Mouse (Mus musculus) large intestine, adult 2 months (tissue): ENCODE measurements around the gene Pld1. TPM values are rescaled to one million over a fixed set of nuclear protein-coding genes. Genes with fewer than 3 reads are reported as not detected.
A peak's percentile ranks its signal among the peaks of the same experiment; 100 is the strongest.

Experiments
- DNase-seq: peaks from one replicate; pipeline ENCODE4 v3.0.0-alpha.2; 2012; ENCODE audit warnings: low read depth, low spot score
- WGBS: fragments of 180-500 bp; shearing (Covaris S2); methylation state at CpG from one replicate; pipeline ENCODE4 v1.1.7; 2018; 5-methylcytosine and 5-hydroxymethylcytosine counted together
- polyA plus RNA-seq: library from polyadenylated mRNA; depleted of rRNA; stranded (reverse); fragments of >200 nt; gene quantifications from 2 replicates; pipeline ENCODE4 v1.2.3, GENCODE M21; 2012

Pld1 gene
- polyA plus RNA-seq, 1 experiment: 23.3 TPM

DNA sequence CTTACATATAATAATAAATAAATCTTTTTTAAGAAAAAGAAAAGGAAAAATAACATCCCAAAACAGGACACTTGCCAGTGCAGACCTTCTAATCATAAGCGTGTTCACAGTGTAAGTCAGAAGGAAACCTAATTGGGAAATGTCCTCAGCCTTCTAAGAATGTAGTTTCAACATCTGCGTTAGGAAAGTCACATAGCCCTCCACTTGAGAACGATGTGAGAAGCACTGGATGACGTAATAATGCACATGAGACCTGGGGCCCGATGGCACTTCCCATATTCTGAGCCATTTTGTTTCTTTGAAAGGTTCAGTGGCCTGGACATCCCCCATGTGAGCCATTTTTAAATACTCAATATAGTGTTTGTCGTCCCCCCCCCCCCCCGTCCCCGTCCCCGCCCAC is 160.7 kb downstream of the Pld1 start:
- 87% methylated on average over 9 of the region's 9 CpGs for whole genome bisulfite sequencing
- no peak for DNase-seq

GRCm38 (mm10) chr3:28104992-28105391 is 166.5 kb downstream of the Pld1 start:
- 54% methylated on average over 1 of the region's 1 CpGs for WGBS
- no peak for DNase-seq

- DNase-seq: no peak
- 32% methylated on average over 6 of the region's 6 CpGs for WGBS
These were observed 169.0 kb downstream of the Pld1 start for GRCm38 (mm10) chr3:28107446-28108004.

GRCm38 (mm10) chr3:28111516-28111915 is 173.0 kb downstream of the Pld1 start:
- no peak for DNase-seq
- WGBS: 17% methylated on average over 5 of the region's 5 CpGs

DNA sequence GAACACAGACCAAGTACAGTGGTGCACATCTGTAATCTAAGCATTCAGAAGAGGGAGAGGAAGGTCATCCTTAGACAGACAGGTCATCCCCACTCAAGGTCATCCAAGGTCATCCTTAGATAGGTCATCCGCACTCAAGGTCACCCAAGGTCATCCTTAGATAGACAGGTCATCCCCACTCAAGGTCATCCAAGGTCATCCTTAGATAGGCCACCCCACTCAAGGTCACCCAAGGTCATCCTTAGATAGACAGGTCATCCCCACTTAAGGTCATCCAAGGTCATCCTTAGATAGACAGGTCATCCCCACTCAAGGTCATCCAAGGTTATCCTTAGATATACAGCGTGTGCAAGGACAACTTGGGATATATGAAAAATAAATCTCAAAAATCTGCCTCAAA is 175.4 kb downstream of the Pld1 start:
- DNase-seq: no peak
- 95% methylated on average over 2 of the region's 2 CpGs for WGBS

- no peak for DNase-seq
- 69% methylated on average over 5 of the region's 5 CpGs for WGBS
These were observed 203.2 kb downstream of the Pld1 start for GRCm38 (mm10) chr3:28141716-28142115.

GRCm38 (mm10) chr3:28142121-28142520 is 203.6 kb downstream of the Pld1 start:
- DNase-seq: no peak
- WGBS: 64% methylated on average over 2 of the region's 2 CpGs

- DNase-seq: no peak
These were observed 206.2 kb downstream of the Pld1 start for GRCm38 (mm10) chr3:28144676-28145075.

- no peak for DNase-seq
- whole genome bisulfite sequencing: 84% methylated on average over 3 of the region's 3 CpGs
These were observed 207.0 kb downstream of the Pld1 start for GRCm38 (mm10) chr3:28145461-28145860.

DNA sequence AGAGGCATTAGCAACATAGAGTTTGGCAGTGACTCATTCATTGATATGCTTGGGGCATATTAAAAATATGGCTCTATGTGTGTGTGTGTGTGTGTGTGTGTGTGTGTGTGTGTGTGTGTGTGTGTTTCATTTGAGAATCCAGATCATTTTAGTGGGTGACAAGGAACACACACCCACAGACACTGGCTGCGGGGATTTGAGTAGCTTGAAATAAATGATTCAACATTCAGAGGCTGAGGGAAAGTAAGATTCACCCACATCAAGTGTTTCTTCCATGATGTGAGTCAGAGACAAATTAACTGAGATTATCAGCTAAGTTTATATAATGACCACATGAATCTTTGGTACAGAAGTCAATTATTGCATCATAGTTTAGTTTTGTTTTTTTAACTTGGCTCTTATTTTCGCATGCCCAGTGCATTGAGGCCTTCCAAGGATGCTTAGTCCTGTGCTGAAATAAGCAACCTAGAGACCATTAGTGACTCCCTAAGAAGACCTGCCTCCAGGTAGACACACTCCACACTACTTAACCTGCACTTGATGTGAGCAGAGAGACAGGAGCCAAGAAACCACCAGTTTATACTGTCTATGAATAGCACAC is 211.3 kb downstream of the Pld1 start:
- 80% methylated on average over 2 of the region's 2 CpGs for WGBS
- DNase-seq: no peak

DNA sequence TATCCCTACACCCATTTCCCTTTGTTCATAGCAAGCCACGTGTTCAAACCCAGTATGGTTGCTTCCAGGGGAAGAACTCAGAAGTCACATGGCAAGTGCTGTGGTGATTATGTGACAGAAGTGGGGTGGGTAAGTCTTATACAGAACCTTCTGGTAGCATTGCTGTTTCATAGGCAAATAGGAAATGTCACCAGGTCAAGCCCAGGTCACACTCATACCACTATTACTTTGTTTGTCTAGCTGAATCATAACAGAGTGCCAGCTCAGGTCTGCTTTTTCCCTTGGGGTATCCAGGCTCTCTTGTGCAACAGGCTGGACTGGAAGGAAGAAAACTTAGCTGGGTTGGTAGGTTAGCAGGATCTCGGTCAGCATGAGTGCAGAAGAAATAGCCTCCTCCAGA is 219.5 kb downstream of the Pld1 start:
- no peak for DNase-seq
- WGBS: 64% methylated on average over 2 of the region's 2 CpGs

- DNase-seq: no peak
- WGBS: 95% methylated on average over 3 of the region's 3 CpGs
These were observed 220.4 kb downstream of the Pld1 start for GRCm38 (mm10) chr3:28158916-28159315.

DNA sequence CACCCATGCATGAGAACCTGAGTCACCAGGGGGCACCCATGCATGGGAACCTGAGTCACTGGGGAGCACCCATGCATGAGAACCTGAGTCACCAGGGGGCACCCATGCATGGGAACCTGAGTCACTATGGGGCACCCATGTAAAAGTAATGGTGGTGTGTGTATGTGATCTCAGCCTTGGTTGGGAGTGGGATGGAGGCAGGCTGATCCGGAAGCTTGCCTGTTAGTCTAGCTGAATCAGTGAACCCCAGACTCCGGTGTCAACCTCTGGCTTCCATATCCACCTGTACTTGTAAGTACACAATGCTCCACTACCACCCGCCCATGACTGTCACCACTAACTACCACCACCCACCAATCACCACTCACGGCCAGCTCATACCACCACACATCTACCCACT is 223.9 kb downstream of the Pld1 start:
- no peak for DNase-seq
- WGBS: 90% methylated on average over 4 of the region's 4 CpGs

GRCm38 (mm10) chr3:28164678-28165077 is 226.2 kb downstream of the Pld1 start:
- WGBS: 16% methylated on average over 1 of the region's 1 CpGs
- DNase-seq: no peak

- peak; percentile 52 for DNase-seq
- 0% methylated on average over 1 of the region's 1 CpGs for WGBS
These were observed 227.1 kb downstream of the Pld1 start for GRCm38 (mm10) chr3:28165598-28165997.

GRCm38 (mm10) chr3:28167796-28168505 is 229.5 kb downstream of the Pld1 start:
- DNase-seq: no peak
- WGBS: 83% methylated on average over 6 of the region's 6 CpGs

DNA sequence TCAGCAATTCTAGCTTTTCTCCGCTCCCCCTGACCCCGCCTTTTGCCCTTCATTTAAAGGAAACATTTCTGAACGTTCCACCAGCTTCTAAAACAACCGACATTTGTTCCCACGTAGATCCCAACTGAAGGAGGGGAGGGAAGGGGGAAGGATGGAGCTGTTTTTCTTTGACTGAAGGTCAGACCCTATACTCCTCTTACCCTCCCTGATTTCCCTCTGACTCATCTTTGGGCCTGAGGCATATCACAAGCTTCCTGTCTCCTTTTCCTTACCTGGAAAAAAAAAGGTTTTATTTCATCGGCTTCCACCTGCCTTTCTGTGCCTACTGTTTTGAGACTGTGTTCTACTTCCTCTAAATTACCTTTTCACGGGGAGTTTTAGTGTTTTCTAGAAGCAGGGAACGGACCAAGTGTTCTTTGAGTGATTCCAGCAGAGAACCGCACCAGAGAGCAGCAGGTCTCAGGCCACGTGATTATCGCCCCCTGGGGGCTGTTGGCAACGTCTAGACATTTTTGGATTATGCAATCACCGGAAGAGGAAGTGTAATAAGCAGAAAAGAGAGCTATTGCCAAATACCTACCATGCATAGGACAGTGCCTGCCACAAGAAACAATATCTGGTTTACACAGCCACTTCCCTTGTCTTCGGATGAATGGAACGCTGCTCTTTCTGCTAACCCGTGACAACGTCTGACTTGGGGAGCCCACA is 232.6 kb downstream of the Pld1 start:
- peak; percentile 13 for DNase-seq
- 33% methylated on average over 17 of the region's 17 CpGs for WGBS

DNA sequence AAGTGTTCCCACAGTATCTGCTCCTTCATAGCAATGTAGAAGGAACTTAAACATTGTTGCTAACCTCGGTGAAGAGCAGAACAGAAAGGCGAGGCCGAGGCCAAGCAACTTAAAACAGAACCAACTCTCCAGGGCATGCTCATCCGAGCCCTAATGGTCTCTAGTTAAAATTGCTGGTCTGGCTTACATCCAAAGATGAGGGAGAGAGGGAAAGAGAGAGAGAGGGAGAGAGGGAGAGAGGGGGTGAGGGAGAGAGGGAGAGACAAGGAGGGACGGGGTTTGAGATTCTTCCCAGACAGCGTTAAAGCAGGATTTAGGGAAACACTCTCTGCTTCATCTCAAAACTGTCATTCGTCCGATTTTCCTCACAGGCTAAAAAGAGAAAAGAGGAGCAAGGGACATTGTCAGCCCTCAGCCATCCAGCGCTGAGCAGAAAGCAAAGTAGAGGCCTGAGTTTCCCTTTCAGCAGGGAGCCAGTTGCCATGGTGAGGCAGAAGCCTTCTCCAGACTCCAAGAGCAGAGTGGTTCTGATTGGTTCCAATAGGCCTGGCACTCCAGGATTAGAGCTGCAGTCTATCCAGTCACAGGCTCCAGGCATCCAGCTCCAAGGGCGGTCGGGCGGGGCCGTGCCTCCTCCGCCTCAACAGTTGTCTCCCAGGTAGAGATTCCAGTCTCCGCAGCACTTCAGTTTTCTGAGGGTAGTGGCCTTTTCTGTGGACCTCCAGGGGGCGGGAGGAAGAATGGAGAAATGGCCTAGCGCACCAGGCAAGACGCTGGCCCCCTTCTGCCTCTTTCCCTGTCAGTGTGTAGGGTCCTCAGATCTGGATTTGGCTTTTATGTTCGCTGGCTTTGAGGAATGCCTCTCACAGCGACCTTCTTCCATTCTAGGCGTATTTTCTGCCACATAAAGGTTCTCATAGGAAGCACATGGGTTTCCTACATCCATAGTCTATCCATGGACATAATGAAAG is 237.8 kb downstream of the Pld1 start:
- no peak for DNase-seq
- WGBS: 52% methylated on average over 21 of the region's 21 CpGs

DNA sequence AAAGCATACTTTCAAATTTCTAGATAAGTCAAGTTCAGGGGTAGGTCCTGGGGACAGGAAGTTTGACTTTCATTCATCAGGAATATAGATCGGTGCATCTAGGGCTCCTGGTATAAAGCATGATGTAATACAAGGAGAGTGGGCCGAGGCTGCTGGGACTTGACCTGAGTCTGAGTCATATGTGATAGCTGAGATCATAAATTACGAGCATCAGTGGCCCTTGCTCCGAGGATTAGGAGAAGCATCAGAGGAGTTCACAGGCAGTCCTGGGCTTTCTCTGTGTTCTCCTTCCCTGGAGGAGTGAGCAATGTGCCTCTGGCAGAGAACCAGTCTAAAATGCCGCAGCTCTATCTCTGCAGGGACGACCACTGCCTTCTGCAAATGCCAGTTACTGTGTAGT is 239.8 kb downstream of the Pld1 start:
- no peak for DNase-seq
- WGBS: 44% methylated on average over 6 of the region's 6 CpGs
